Mouse (Mus musculus) urinary bladder, postnatal 4 days (tissue): ENCODE data around the gene Cbl.
"Not testable (repeated sequence)": the region's sequence is repeated elsewhere in the genome, so short reads cannot be mapped to it uniquely, and the experiment has no call there.

Experiments
- DNase-seq, 2 experiments: peaks; one replicate each; pipeline ENCODE4 v3.0.0; 2021 to 2022; ENCODE audit warnings: low spot score in 2 of 2

Gene Cbl

DNA sequence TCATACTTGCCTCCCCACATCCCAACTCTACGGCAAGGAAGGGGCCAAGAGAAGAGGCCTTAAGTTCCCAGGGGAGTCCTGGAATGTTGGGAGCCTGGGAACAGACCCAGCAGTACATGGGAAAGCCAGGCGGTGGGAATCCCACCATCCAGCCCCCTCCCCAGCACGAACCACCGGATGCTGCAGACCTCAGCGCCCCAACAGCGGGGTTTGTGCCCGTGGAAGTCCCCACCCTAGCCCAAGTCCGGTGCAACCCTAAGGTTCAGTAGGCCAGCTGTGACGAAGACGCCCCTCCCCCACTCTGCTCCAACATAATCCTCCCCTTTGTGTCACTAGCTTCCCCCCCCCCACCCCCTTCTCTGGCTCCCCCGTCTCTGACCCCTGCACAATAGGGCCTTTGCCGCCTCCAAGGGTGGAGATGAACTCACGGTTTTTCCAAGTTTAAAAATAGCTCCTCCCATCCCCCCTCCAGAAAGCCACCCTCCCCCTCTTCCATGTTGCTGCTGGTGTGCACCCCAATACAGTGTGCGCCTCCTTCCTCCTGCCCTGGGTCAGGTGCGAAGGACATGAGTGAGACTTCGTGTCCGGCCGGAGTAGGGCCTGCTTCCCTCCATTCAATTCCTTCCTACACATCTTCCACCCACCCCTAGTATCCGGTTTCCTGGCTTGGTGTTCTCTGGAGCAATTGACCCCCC, 103.1 kb downstream of the Cbl start:
- DNase-seq: no peak

GRCm38 (mm10) chr9:44130034-44130433, 103.8 kb downstream of the Cbl start:
- peak in 1 of 2 experiments; percentile 70 for DNase-seq

DNA sequence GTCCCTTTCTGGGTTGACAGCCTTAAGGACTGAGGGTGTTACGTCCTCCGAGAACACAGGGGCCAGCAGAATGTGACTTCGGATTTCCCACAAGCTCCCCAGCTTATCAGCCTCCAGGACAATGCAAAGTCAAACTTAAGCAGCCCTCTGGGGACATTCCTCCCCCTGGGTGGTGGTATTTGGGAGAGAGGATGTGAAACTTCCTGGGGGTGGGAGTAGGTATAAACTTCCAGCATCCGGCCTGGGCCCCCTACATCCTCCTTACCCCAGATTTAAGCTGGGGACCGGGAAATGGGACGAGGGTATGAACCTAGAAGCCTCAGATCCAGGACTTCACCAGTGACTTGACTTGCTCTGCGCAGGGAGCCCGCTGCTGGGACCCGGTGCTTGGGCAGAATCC, 104.2 kb downstream of the Cbl start:
- DNase-seq: no peak

GRCm38 (mm10) chr9:44127351-44127801, 106.5 kb downstream of the Cbl start:
- no peak for DNase-seq

DNA sequence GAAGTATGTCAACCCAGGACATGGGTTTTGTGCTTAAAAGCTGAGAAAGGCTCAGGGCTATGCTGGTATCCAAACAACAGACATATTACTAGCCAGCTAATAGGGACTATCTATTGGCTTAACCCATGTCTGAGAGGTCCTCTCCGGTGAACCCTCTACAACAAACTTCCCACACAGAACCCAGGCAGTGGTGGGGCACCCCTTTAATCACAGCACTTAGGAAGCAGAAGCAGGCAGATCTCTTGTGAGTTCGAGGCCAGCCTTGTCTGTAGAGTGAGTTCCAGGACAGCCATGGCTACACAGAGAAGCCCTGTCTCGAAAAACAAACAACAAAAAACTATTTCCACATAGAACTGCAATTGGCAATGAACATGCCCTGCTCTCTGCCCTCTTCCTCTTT, 107.1 kb downstream of the Cbl start:
- DNase-seq: no peak

DNA sequence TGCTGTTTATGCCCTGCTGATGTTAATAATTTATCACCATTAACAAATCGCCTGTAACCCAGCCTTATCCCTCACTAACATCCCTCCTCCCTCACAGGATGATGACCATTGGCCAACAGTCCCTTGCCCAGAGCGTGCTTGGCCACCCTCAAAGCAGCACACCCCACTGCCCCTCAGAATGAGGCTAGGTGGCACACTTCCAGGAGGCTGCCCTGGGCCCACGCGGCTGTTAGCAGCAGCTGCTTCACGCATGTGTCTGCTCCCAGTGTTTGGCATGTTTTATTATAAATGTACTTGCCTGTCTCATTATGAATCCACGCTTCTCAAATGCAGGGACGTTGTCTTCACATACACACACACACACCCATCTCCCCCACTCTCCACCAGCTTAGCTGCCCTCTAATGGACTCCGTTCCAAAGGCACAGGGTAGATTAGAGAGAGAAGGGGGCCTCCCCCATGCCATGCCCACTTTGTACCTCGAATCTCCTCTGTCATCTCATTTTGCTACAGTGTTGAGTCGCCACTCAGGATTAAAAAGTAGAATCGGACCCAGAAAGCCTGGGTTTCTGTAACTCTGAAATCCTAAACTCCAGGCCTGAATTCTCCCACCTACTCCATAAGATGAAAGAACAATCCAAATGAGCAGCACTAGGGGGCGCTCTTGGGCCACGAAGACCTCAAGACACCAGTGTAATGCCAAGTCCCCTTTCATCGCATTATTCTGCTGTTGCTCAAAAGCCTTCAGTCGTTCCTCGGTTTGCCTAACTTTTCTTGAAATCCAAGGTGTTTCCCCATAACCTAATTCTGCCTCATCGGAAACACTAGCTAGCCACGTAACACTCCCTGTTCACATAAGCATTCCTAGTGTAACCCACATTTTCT, 108.1 kb downstream of the Cbl start:
- peak; percentile 68 to 86 for DNase-seq

GRCm38 (mm10) chr9:44125026-44125425, 108.8 kb downstream of the Cbl start:
- DNase-seq: no peak

DNA sequence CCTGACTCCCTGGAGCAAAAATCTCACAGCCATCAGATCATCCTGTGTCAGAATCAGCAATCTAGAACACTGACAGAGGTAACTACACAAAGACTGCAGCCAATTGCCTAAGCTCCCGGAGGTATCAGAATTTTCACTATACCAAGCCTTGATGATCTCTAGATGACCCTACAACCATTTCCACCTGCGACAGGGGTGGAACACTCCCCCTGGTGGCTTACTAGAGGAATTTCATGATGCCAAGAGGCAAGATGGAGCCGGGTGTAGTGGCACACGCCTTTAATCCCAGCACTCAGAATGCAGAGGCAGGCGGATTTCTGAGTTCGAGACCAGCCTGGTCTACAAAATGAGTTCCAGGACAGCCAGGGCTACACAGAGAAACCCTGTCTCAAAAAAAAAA, 109.5 kb downstream of the Cbl start:
- no peak for DNase-seq

DNA sequence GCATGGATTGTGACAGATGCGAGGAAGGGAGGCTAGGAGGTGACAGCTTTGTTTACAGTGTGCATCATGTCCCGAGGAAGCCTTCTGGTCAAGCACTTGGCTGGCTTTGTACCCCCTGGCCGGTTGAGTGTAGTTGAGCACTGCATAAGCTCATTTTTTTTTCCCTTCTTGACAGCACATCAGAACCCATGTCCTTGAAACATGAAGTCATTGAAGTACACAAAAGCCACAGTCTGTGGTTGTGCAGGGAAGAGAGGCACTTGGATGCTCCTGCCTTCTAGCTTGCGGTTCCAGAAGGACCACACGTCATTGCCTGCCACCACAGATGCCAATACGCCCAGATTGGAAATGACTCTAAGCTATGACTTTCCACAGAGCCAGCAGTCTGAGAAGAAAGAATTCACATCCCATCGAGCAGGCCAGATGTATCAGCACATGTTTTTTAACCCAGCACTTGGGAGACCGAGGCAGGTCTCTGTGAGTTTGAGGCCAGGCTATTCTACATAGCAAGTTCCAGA, 113.8 kb downstream of the Cbl start:
- no peak for DNase-seq

GRCm38 (mm10) chr9:44119011-44119410, 114.8 kb downstream of the Cbl start:
- DNase-seq: no peak

DNA sequence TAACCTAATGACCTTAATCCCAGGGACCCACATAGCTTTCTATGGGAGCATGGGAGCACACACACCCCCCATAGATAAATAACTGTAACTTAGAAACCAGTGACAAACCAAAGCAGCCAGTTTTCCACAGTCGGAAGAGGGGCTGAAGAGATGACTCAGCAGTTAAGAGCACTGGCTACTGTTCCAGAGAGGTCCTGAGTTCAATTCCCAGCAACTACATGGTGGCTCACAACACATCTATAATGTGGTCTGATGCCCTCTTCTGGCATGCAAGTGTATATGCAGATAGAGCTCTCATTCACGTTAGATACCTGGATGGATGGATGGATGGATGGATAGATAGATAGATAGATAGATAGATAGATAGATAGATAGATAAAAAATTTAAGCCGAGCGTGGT, 117.7 kb downstream of the Cbl start:
- no peak for DNase-seq

DNA sequence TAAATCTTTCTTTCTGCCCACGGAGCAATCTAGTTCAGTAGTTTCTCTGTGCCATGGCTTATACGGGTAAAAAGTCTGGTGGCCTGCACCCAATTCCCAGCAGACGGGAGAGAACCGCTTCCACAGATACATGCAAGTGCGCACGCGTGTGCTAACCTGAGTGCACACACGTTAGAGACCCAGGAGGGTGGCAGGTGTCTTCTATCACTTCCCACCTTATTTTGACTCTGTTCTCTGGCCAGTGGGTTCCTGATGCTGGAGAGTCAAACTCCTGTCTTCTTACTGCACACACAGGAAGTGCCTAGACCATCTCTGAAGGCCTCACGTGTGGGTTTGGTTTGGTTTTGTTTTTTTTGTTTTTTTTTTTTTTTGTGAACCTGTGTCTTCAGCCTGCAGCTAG, 118.2 kb downstream of the Cbl start:
- DNase-seq: no peak

DNA sequence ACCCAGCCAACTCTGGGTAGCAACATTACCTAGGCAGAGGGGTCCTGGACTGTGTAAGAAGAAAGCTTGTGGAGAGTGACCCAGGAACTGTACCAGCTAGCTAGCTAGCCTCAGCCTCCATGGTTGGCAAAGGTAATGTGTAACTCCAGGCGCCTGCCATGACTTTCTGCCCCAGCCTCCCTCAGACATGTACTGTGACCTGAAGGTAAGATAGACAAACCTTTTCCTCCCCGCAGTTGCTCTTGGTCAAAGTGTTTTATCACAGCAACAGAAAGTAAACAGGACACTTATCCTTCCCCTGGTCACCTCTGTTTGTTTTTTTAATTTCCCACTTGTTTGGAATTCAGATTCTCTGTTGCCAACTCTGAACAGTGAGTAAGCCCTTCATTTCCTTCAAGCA, 119.4 kb downstream of the Cbl start:
- DNase-seq: no peak

- peak; percentile 94 to 96 for DNase-seq
Observed at GRCm38 (mm10) chr9:44113105-44113789, 120.6 kb downstream of the Cbl start, which contains the start of the genes Gm49380 and Rnf26. TSS of gene Gm49380 (minus strand) at chr9:44113500. TSS of gene Rnf26 (minus strand) at chr9:44113517.

DNA sequence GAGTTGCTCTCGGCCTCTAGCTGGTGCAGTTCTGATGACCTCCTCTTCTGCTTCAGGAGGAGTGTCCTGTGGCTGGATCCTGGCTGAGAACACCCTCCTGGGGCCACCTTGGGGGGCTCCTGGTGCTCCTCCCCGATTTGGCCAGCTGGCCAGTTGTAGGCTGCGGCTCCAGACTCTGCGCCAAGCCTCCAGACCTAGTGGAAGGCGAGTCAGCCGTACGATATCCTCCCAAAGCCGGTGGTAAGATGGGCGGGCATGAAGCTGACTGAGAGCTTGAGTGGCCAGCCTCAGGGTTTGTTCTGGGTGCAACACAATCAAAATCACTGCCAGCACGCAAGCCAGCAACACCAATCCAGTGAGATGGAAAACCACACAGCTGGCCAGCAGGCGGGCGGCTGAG, 121.9 kb downstream of the Cbl start:
- DNase-seq: not testable (repeated sequence)

GRCm38 (mm10) chr9:44109360-44110095, 124.3 kb downstream of the Cbl start:
- peak in 1 of 2 experiments; percentile 85 for DNase-seq

- DNase-seq: no peak
Observed at GRCm38 (mm10) chr9:44108269-44109055, 125.4 kb downstream of the Cbl start.

- no peak for DNase-seq
Observed at GRCm38 (mm10) chr9:44107557-44108179, 126.2 kb downstream of the Cbl start.

DNA sequence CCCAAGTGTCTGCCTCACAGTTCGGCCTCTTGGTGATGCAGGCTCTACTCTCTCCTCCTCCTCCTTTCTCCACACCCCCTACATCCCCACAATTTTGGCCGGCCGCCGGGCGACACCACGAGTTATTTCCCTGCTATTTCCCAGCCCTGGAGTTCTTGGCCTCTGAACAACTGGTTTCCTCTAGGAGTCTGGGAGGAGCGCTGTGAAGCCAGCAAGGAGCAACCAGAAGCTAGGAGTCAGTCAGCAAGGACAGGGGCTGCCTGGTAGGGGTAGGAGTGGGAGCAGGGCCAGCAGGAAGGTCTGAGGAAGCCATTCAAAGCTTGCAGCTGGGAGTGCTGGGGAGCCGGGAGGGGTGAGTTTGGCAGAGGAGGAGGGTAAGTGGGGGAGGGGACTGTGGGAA, 126.7 kb downstream of the Cbl start, which contains the start of gene C1qtnf5:
Gene C1qtnf5, plus strand, starts transcription at position 136 of the 400 bp plus-strand sequence.
- peak; percentile 87 to 94 for DNase-seq

DNA sequence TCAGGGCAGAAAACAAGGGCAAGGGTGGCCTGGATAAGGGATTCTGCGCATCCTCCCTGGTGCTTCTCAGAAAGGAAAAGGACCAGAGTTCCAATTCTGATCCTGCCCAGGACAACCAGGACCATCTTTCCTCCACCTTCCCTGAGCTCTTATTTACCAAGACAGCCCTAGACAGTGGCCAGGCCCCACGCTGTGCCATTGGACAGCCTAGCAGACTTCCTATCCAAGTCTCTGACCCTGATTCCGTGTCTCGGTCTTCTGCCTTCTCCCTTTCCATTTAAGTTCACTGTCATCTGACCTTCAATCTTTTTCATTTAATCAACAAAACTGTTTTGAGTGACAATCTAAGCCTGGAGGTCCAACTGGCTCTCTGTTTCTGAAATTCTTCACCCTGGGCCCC, 127.3 kb downstream of the Cbl start:
- no peak for DNase-seq
